Mouse (Mus musculus) kidney, adult 18-20 months (tissue): ENCODE measurements around the gene Ranbp10.
"Not testable (repeated sequence)": the region's sequence is repeated elsewhere in the genome, so short reads cannot be mapped to it uniquely, and the experiment has no call there.

Source experiments
- DNase-seq: peaks from one replicate; pipeline ENCODE4 v3.0.0; 2021

The Ranbp10 gene

GRCm38 (mm10) chr8:105833740-105834139 lies 6.6 kb upstream of the Ranbp10 start:
- DNase-seq, result not testable (repeated sequence)

DNA sequence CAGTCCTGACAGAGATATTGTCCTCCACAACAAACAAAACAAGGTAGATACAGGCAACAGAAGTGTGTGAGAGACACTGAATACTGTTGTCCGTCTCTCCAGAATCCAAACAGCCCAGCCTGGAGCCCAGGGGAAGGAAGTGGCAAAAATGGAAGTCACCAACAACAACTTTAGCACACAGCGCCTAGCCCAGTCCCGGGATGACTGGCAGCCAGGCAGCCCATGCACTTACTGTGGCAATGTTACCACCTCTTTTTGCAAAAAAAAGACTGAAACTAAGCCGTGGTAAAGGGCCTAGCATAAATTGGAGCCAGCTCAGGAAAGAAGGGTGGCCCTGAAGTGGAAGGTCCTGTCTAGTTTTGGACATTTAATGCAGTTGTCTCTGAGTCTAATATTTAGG lies 771 bp downstream of the Ranbp10 start:
- peak; percentile 35 for DNase-seq

DNA sequence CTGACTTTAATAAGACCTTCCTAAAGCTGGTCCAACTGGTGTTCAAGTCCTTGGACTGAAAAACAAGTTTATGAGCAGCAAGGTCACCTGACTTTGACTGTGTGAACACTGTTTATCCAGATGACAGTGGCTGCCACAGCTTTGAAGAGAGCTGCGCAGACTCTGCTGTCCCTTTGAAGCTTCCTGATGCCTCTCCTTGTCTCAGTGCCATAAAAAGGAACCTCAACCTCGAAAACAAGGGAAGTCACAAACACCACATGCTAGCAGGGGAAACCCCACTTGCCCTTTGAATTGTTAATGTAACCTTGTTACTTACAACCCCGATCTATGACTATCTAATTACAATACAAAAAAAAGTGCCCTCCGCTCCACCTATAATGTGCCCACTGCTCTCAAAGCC lies 1.6 kb downstream of the Ranbp10 start:
- DNase-seq, result no peak

- DNase-seq, result no peak
These were observed 6.2 kb downstream of the Ranbp10 start for GRCm38 (mm10) chr8:105820925-105821324.

- no peak for DNase-seq
These were observed 7.5 kb downstream of the Ranbp10 start for GRCm38 (mm10) chr8:105819659-105820058.

DNA sequence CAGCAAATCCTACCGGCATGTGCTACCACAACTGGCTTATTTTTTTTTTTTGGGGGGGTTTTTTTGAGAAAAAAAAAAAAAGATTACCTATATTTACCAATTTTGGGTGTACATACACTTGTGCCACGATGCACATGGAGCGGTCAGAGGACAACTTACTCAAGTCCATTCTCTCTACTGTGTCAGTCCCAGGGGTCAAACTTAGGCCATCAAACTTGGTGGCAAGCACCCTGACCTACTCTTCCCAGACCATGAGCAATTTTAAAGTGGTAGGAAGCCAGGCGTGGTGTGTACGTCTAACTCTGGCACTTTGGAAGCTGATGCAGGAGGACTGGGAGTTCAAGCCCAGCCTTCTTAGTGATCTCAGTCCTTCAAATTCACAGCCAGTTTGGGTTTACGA lies 13.9 kb downstream of the Ranbp10 start:
- DNase-seq, result no peak

GRCm38 (mm10) chr8:105812511-105812910 lies 14.6 kb downstream of the Ranbp10 start:
- no peak for DNase-seq

DNA sequence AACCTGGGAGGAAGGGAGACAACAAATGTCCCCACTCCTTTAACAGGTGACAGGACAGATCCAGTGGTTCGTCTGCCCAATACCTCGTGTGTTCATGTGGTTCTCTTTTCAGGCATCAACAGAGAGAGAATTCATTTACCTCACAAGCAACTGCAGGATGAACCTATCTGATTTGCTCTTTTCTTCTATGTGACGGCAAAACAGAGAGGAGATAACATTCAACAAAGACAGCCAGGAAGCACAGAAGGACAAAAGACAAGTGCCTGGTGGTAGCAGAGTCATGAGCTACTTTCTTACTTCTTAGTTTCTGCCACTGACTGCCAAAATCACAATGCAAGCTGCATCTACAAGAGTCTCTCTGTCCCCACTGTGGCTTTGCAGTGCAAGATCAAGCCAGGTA lies 15.6 kb downstream of the Ranbp10 start:
- DNase-seq, result no peak

DNA sequence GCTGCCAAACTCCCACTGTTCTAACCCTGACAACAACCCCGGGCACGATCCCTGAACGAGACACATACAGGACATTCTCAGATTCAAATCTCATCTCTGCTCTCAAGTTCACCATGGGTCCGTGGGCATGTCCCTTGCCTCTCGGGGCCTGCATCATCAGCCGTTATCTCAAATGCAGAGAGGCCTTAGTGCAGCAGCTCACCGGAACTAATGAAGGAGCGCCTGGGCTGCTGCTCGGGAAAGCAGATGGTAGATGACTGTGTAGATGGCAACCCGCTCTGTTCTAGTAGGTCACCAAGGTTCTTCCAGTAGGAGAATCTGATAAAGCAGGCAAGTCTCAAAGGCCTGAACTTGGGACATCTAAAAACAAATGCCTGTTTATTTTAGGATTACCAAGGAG lies 16.1 kb downstream of the Ranbp10 start:
- DNase-seq, result no peak

DNA sequence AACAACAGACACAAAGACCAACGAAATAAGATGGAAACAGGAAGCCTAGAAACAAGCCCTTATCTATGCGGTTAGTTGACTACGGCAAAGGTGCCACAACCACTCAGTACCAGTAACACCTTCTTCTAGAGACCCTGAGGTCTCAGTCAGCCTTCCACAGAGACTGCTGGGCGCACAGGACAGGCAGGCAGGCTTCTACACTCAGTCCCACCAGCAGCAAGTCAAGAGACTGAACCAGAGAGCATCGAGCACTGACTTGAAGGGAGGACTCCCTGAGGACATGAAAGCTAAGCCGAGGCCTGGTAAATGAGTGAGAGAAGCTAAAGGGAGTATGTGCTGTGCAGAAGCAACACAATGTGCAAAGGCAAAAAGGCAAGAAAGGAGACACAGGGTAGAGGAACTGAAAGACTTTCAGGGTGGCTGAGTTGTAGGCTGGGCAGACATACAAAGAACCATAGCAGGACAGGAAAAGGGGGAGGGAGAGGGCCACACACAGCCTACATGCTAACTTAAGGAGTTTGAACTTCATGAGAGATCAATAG lies 16.8 kb downstream of the Ranbp10 start:
- no peak for DNase-seq

DNA sequence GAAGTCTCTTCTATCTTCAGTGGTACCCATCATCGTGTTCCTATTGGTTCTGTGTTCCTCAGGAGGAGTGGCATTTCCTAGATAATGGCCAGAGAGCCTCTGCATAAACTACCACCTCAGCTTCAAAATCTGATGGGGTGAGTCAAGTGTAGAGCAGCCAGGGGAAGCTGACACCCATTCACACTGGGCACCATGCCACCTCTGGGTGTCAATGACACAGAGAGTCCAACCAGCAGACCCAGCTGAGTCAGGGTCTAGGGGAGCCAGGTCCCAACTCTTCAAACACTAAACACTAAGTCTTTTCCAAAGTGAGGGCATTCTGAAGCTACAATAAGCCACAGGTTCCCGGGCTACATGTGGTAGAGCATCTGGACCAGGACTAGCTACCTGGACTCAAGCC lies 18.7 kb downstream of the Ranbp10 start:
- DNase-seq, result peak; percentile 27

- DNase-seq, result peak; percentile 52
These were observed 19.4 kb downstream of the Ranbp10 start for GRCm38 (mm10) chr8:105807766-105808165.

GRCm38 (mm10) chr8:105805964-105806363 lies 21.2 kb downstream of the Ranbp10 start:
- DNase-seq, result no peak

- DNase-seq, result no peak
These were observed 21.8 kb downstream of the Ranbp10 start for GRCm38 (mm10) chr8:105805346-105805745.

GRCm38 (mm10) chr8:105804797-105805196 lies 22.4 kb downstream of the Ranbp10 start:
- peak; percentile 62 for DNase-seq

DNA sequence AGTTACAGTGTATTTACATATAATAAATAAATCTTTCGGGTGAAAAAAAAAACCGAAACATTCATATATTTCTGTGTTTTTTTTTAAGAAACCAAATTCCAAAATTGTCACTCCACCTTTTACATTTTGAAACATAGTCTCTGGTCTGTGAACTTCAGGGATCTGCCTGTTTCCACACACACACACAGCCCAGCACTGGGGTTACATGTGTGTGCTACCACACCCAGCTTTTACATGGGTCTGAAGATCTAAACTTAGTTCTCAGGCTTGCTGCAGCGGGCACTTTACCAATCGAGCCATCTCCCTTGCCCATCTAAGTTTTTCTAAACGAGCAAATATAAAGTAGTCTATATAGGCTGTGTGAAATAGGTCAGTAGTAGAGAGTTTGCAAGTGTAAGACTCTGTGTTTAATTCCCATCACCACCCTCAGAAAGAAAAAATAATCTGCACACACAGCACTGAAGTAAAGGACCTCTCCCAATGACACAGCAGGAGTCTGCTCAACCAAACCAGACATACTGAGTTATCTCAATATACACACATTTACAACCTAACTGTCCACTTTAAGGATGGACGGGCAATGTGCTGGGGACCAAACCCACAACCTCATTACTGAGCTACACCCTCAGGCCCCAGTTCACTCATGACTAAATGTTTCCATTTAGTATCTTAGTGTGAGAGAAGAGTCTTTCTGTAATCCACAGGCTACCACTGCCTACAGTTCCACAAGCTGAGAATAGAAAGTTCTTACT lies 25.8 kb downstream of the Ranbp10 start:
- no peak for DNase-seq

- peak; percentile 84 for DNase-seq
These were observed 27.9 kb downstream of the Ranbp10 start for GRCm38 (mm10) chr8:105799091-105799812.

- no peak for DNase-seq
These were observed 28.7 kb downstream of the Ranbp10 start for GRCm38 (mm10) chr8:105798408-105798807.

DNA sequence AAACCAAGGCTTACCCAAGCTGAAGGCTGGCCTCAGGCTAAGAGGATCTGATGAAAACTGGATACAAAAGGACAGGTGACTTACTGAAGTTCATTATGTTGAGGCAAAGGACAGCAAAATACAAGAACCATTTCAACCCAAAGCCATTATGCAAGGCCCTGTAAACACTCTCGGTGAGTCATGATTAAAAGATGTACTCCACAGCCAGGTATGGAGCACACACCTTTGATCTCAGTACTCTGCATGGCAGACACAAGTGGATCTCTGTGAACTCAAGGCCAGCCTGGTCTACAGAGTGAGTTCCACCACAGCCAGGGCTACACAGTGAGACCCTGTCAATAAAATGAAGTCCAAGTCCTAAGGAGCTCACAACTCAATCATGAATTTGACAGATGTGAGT lies 31.4 kb downstream of the Ranbp10 start:
- no peak for DNase-seq

DNA sequence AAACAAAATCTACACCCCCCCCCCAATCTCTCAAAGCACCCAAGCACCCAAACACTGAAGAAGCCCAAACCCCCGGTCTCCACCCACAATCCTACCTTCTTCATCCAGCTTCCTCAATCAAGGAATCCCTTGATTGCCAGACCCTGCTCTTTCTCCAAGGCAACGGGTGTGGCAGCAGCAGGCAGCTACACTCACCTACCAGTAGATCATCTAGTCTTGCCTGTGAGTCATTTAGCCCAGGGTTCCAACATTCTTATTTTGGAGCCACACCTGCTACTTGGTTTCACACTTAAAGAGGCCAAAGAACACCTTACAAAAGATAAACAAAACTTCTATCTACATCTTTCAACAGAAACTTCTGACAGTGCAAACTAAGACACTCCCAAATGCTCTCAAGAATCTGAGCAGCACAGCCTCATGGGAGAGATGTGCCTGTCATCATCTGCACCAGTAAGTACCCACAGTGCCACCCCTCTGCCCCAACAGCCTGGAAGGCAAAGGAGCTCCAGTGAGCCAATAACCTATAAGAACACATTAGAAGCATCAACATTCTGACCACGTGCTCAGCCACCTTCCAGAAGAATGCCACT lies 33.0 kb downstream of the Ranbp10 start:
- DNase-seq, result no peak

- DNase-seq, result no peak
These were observed 33.8 kb downstream of the Ranbp10 start for GRCm38 (mm10) chr8:105793331-105793730.

- DNase-seq, result no peak
These were observed 37.5 kb downstream of the Ranbp10 start for GRCm38 (mm10) chr8:105789626-105790025.

GRCm38 (mm10) chr8:105788927-105789326 lies 38.2 kb downstream of the Ranbp10 start:
- no peak for DNase-seq

- peak; percentile 74 for DNase-seq
These were observed 38.9 kb downstream of the Ranbp10 start for GRCm38 (mm10) chr8:105788241-105788640.
